Mouse (Mus musculus) liver, embryonic 14.5 days (tissue): ENCODE results near the gene Tnfrsf13c.

Experiments
- CTCF ChIP-seq: IDR thresholded peaks from 2 replicates; pipeline ENCODE4 v1.5.1; 2016; ENCODE audit warnings: antibody characterized with exemption, low read depth, control low read depth
- EP300 ChIP-seq: IDR thresholded peaks from 2 replicates; pipeline ENCODE4 v1.6.1; 2016; ENCODE audit warnings: antibody characterized with exemption, low read depth

DNA sequence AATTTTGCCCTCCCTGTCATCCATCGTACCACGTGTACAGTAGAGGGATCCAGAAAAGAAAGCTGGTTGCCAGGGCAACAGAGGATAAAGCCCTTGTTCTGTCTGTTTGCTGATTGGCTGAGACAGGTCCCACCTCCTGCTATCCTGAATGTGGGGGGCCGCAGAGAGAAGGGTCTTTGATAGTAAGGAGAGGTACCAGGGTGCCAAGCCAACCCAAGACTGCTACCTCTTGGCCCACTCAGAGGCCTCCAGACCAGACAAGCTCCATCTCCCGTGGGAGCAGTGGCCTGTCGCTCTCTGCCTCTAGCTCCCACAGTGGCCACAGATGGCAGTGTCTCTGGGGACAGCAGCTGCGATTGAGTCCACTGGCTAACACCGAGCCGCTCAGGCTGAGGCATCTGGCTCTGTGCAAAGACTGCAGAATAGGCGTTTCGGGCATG is 31.8 kb upstream of the Tnfrsf13c start:
- no peak for TF ChIP-seq CTCF
- no peak for TF ChIP-seq EP300
